Mouse (Mus musculus) C2C12 (cell line): ENCODE results near the gene Gnl2. TPM values are rescaled to one million over a fixed set of nuclear protein-coding genes. Genes with fewer than 3 reads are reported as not detected.

ENCODE experiments used
- H3K27me3 ChIP-seq: one replicate; pipeline ENCODE4 v1.6.1; 2011; ENCODE audit not compliant: control insufficient read depth, insufficient read depth, insufficient read length
- H3K36me3 ChIP-seq: one replicate; pipeline ENCODE4 v1.6.1; 2011; ENCODE audit not compliant: control insufficient read depth, insufficient read depth
- H3K4me3 ChIP-seq: one replicate; pipeline ENCODE4 v1.5.1; 2011; ENCODE audit warnings: mild to moderate bottlenecking, control low read depth; ENCODE audit not compliant: poor library complexity, insufficient read depth, severe bottlenecking
- H3K79me2 ChIP-seq: one replicate; pipeline ENCODE4 v1.6.1; 2011; ENCODE audit not compliant: control insufficient read depth, insufficient read depth
- H3K79me3 ChIP-seq: one replicate; pipeline ENCODE4 v1.6.1; 2011; ENCODE audit warnings: low read depth, control low read depth
- H3ac ChIP-seq: one replicate; pipeline ENCODE3; 2011; ENCODE audit warnings: low read depth; ENCODE audit not compliant: control insufficient read depth, insufficient read length
- CEBPB ChIP-seq: IDR thresholded peaks from one replicate; pipeline ENCODE4 v1.6.1; 2011; ENCODE audit warnings: low read depth, mild to moderate bottlenecking, control low read depth, moderate library complexity
- CTCF ChIP-seq: IDR thresholded peaks from one replicate; pipeline ENCODE4 v1.5.1; 2011; ENCODE audit not compliant: control insufficient read depth, insufficient read depth, insufficient read length
- FOSL1 ChIP-seq: IDR thresholded peaks from one replicate; pipeline ENCODE4 v1.8.0; 2011; ENCODE audit warnings: mild to moderate bottlenecking, low read length; ENCODE audit not compliant: poor library complexity, insufficient read depth, severe bottlenecking
- MAX ChIP-seq: IDR thresholded peaks from one replicate; pipeline ENCODE4 v1.6.1; 2011; ENCODE audit warnings: mild to moderate bottlenecking, control low read depth
- MYOD1 ChIP-seq: IDR thresholded peaks from one replicate; pipeline ENCODE4 v1.6.1; 2011; ENCODE audit warnings: low read depth; ENCODE audit not compliant: control insufficient read depth, insufficient read length
- MYOG ChIP-seq: IDR thresholded peaks from one replicate; pipeline ENCODE4 v1.6.1; 2011; ENCODE audit not compliant: control insufficient read depth, insufficient read length; ENCODE audit errors: extremely low read depth
- USF1 ChIP-seq: IDR thresholded peaks from one replicate; pipeline ENCODE4 v1.6.1; 2011; ENCODE audit warnings: low read depth, mild to moderate bottlenecking, control low read depth, moderate library complexity
- polyA plus RNA-seq: library from polyadenylated mRNA; unstranded; fragments of >200 nt; fragmentation: generic; extraction: Trizol; gene quantifications from one replicate; pipeline ENCODE4 v1.2.1, GENCODE M21; 2012; ENCODE audit warnings: missing spikeins

Gene Gnl2
- polyA plus RNA-seq, 1 experiment, result 23.2 TPM

DNA sequence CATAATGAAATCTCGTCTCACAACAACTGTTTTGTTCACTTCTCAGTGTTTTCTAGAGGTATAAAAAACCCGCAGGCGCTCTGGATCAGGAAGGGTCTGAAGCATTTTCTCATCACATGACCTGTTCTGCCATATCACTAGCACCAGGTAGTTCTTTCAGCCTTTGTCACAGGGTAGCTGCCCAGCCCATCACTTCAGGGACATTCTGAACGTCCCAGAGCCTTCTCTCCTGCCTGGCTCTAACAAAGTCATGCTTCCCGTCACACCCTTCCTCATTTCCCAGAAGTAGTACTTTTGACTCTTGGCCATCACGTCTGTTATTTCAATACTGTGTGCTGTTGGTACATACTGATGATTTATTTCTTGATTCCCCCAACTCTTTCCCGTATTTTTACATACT is 28.1 kb downstream of the Gnl2 start:
- H3K79me2 ChIP-seq, result no peaks in the 10 kb centered on the region
- H3K27me3 ChIP-seq, result no peaks in the 10 kb centered on the region
- peaks cover 2% of the 10 kb centered on the region for H3K79me3 ChIP-seq
- H3K4me3 ChIP-seq, result no peak overlapping the region
- no peak overlapping the region for H3ac ChIP-seq
- TF ChIP-seq MYOG (no peak), MAX (no peak), FOSL1 (no peak)
- peaks cover 97% of the 10 kb centered on the region for H3K36me3 ChIP-seq

DNA sequence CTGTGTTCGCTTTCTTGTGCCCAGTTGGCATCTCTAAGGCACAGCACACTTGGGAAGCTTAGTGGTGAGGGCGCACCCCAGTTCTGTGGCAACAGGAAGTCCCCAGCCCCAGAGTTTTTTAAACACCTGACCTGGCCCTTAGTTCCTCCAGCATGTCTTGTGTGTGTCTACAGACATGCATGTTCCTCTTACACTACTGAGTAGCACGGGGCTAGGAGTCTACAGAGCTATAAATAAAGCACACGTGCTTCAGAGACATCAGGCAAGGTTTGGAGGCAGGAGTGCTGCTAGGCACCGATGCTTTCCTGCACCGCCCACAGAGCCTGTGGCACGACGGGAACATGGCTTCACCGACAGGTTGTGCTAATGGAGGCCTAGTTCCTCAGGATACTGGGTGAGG is 39.0 kb downstream of the Gnl2 start:
- no peak overlapping the region for H3ac ChIP-seq
- H3K4me3 ChIP-seq, result no peak overlapping the region
- H3K36me3 ChIP-seq, result peaks cover 54% of the 10 kb centered on the region
- H3K27me3 ChIP-seq, result no peaks in the 10 kb centered on the region
- no peaks in the 10 kb centered on the region for H3K79me3 ChIP-seq
- no peaks in the 10 kb centered on the region for H3K79me2 ChIP-seq
- no peak for TF ChIP-seq MAX

DNA sequence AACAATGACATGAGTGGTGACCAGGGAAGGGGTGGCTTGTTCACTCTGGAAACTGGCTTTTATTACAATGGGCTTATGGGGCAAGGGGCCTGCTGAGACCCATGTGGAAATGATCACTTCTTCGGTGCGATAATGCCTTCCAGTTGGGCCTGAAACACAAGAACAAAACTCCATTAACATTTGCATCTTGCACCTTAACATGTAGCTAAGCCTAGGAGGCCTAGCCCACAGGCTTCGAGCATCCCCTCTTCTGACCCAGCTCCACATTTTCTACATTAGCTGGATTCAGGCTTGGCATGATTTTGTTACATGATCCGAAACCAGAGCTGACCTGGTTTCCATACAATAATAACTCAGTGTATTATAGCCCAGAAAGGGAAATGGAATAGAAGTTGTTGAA is 40.1 kb downstream of the Gnl2 start:
- Histone ChIP-seq H3K79me3 (no peaks in the 10 kb centered on the region), H3ac (no peak overlapping the region), H3K4me3 (no peak overlapping the region), H3K27me3 (no peaks in the 10 kb centered on the region), H3K36me3 (peaks cover 44% of the 10 kb centered on the region), H3K79me2 (no peaks in the 10 kb centered on the region)
- TF ChIP-seq MYOD1 (no peak), MAX (no peak), CEBPB (no peak), MYOG (no peak), CTCF (no peak), USF1 (no peak), FOSL1 (no peak)

GRCm38 (mm10) chr4:125057273-125057672 is 40.9 kb downstream of the Gnl2 start:
- H3K79me3 ChIP-seq, result no peaks in the 10 kb centered on the region
- no peaks in the 10 kb centered on the region for H3K79me2 ChIP-seq
- peaks cover 38% of the 10 kb centered on the region for H3K36me3 ChIP-seq
- no peak overlapping the region for H3ac ChIP-seq
- no peak for TF ChIP-seq USF1
- no peak for TF ChIP-seq MYOG
- TF ChIP-seq MYOD1, result no peak
- TF ChIP-seq FOSL1, result no peak
- no peak for TF ChIP-seq CEBPB
- no peak for TF ChIP-seq MAX
- no peak for TF ChIP-seq CTCF
- no peak overlapping the region for H3K4me3 ChIP-seq
- no peaks in the 10 kb centered on the region for H3K27me3 ChIP-seq

- no peak for TF ChIP-seq FOSL1
- TF ChIP-seq MYOD1, result no peak
- TF ChIP-seq MYOG, result no peak
- no peak for TF ChIP-seq USF1
- no peak for TF ChIP-seq CTCF
- TF ChIP-seq MAX, result no peak
- no peak for TF ChIP-seq CEBPB
- Histone ChIP-seq H3K27me3 (no peaks in the 10 kb centered on the region), H3K79me3 (no peaks in the 10 kb centered on the region), H3K36me3 (peaks cover 32% of the 10 kb centered on the region), H3K79me2 (no peaks in the 10 kb centered on the region), H3ac (no peak overlapping the region), H3K4me3 (no peak overlapping the region)
These were observed 41.6 kb downstream of the Gnl2 start for GRCm38 (mm10) chr4:125058033-125058432.

DNA sequence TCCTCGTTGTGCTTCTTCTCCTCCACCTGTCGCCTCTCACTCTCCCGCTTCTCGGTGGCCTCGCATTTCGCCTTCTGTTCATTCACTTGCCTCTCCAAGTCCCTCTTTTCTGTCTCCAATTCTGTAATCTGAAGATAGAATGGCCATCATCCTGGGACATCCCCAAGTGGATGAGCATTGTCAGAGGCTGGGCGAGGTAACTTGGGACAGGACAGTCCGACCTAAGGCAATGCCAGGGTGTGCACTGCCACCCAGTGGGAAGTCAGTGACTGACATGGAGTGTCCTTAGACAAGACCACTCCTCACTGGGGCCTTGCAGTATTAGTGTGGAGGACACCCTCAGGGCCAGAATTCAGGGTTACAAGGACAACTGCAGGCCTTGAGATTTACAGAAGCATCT is 42.6 kb downstream of the Gnl2 start:
- Histone ChIP-seq H3K79me3 (no peaks in the 10 kb centered on the region), H3K27me3 (no peaks in the 10 kb centered on the region), H3K79me2 (no peaks in the 10 kb centered on the region), H3ac (no peak overlapping the region), H3K4me3 (no peak overlapping the region), H3K36me3 (peaks cover 22% of the 10 kb centered on the region)
- TF ChIP-seq CEBPB (no peak), USF1 (no peak), CTCF (peak; percentile 53)
